Mouse (Mus musculus) liver, adult 2 months (tissue): Measurements from ENCODE around the gene Ubap2. TPM values are rescaled to one million over a fixed set of nuclear protein-coding genes. Genes with fewer than 3 reads are reported as not detected.
A peak's percentile ranks its signal among the peaks of the same experiment; 100 is the strongest.

ENCODE experiments used
- DNase-seq: peaks from one replicate; pipeline ENCODE4 v3.0.0-alpha.2; 2011; ENCODE audit warnings: low read depth, low spot score; ENCODE audit errors: extremely low read depth
- H3K27ac ChIP-seq: fragments of 200-500 bp; replicated peaks from 2 replicates; pipeline ENCODE4 v1.5.1; 2012; ENCODE audit warnings: low read depth, mild to moderate bottlenecking, control low read depth, inconsistent platforms, low read length; ENCODE audit not compliant: insufficient read depth
- H3K27me3 ChIP-seq: fragments of 200-500 bp; 2 replicates; pipeline ENCODE4 v1.6.1; 2012; ENCODE audit warnings: mild to moderate bottlenecking, moderate library complexity, low read length, inconsistent platforms; ENCODE audit not compliant: control insufficient read depth, insufficient read depth
- H3K36me3 ChIP-seq: fragments of 200-500 bp; 2 replicates; pipeline ENCODE4 v1.6.1; 2012; ENCODE audit warnings: low read length, inconsistent platforms; ENCODE audit not compliant: control insufficient read depth, insufficient read depth
- H3K4me1 ChIP-seq: fragments of 200-500 bp; 2 replicates; pipeline ENCODE4 v1.6.1; 2011; ENCODE audit warnings: low read length; ENCODE audit not compliant: control insufficient read depth, insufficient read depth
- H3K4me3 ChIP-seq: fragments of 200-500 bp; 2 replicates; pipeline ENCODE4 v1.5.1; 2011; ENCODE audit warnings: low read depth, mild to moderate bottlenecking, control low read depth, low read length, moderate library complexity; ENCODE audit not compliant: insufficient read depth
- H3K79me2 ChIP-seq: fragments of 200-500 bp; 2 replicates; pipeline ENCODE4 v1.6.1; 2012; ENCODE audit warnings: inconsistent platforms, mild to moderate bottlenecking, low read length, moderate library complexity; ENCODE audit not compliant: control insufficient read depth, insufficient read depth
- H3K9ac ChIP-seq: fragments of 200-500 bp; 2 replicates; pipeline ENCODE4 v1.6.1; 2012; ENCODE audit warnings: low read depth, mild to moderate bottlenecking, control low read depth, inconsistent platforms, low read length
- CTCF ChIP-seq: fragments of 200-500 bp; IDR thresholded peaks from 2 replicates; pipeline ENCODE4 v1.5.1; 2011; ENCODE audit warnings: low read depth, low read length, control low read depth
- POLR2A ChIP-seq: fragments of 200-500 bp; IDR thresholded peaks from 2 replicates; pipeline ENCODE4 v1.6.1; 2011; ENCODE audit warnings: low read length, control low read depth; ENCODE audit not compliant: insufficient read depth; ENCODE audit errors: extremely low read depth
- WGBS: fragments of 180-500 bp; shearing (Covaris S2); methylation state at CpG from one replicate; pipeline ENCODE4 v1.1.7; 2018; 5-methylcytosine and 5-hydroxymethylcytosine counted together
- polyA plus RNA-seq: library from polyadenylated mRNA; depleted of rRNA; stranded (reverse); fragments of >200 nt; gene quantifications from 2 replicates; pipeline ENCODE4 v1.2.3, GENCODE M21; 2012
- total RNA-seq: library from RNA; depleted of rRNA; stranded (reverse); fragments of >200 nt; gene quantifications from 2 replicates; pipeline ENCODE4 v1.2.3, GENCODE M21; 2014

Ubap2 gene
- total and polyA plus RNA-seq, 2 experiments, result 3.0 to 23.0 TPM

GRCm38 (mm10) chr4:41257752-41258151, 17.2 kb downstream of the Ubap2 start:
- no peak overlapping the region for H3K4me3 ChIP-seq
- DNase-seq, result no peak
- H3K27me3 ChIP-seq, result no peaks in the 10 kb centered on the region
- TF ChIP-seq POLR2A (no peak), CTCF (no peak)
- H3K79me2 ChIP-seq, result peaks cover 11% of the 10 kb centered on the region; the same call in 1 of the 2 replicates
- H3K36me3 ChIP-seq, result no peaks in the 10 kb centered on the region; the same call in 1 of the 2 replicates
- no peak overlapping the region for H3K9ac ChIP-seq
- no peak overlapping the region for H3K27ac ChIP-seq
- 96% methylated on average over 1 of the region's 1 CpGs for WGBS
- H3K4me1 ChIP-seq, result no peaks in the 10 kb centered on the region; the same call in 1 of the 2 replicates

DNA sequence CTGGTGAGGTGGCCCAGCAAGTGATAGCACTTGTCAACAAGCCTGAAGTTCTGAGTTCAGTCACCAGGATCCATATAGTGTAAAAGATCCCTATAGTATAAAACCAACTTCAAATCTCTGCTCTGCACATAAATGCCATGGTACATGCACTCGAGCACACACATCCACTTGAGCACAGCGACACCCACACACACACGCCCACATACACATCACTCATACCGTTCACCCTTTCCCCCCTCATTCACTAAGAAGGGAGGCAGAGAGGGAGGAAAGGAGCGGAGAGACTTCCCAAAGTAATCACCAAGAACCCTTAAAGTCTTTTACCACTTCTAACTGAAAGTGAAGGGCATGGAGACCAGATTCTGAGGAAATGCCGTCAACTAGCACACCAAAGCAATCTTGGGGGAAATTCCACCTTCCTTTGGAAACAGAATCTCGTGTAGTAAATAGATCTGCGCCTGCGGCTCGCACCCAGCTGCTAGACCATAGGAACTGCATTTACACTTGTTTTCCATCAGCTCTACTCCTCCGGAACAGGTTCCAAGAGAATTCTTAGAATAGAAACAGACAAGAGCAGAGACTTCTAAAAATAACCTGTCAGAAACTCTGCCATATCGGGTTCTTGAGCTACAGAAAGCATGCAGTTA, 19.3 kb downstream of the Ubap2 start:
- TF ChIP-seq POLR2A, result no peak
- TF ChIP-seq CTCF, result no peak
- H3K79me2 ChIP-seq, result peaks cover 7% of the 10 kb centered on the region; the same call in 1 of the 2 replicates
- no peak for DNase-seq
- no peaks in the 10 kb centered on the region for H3K27me3 ChIP-seq
- H3K27ac ChIP-seq, result no peak overlapping the region
- no peak overlapping the region for H3K9ac ChIP-seq
- H3K4me3 ChIP-seq, result no peak overlapping the region
- H3K36me3 ChIP-seq, result peaks cover 4% of the 10 kb centered on the region
- no peaks in the 10 kb centered on the region; the same call in 1 of the 2 replicates for H3K4me1 ChIP-seq
- 79% methylated on average over 12 of the region's 12 CpGs for WGBS

GRCm38 (mm10) chr4:41253756-41254155, 21.2 kb downstream of the Ubap2 start:
- 94% methylated on average over 2 of the region's 2 CpGs for WGBS
- Histone ChIP-seq H3K4me1 (no peaks in the 10 kb centered on the region; the same call in 1 of the 2 replicates), H3K27ac (no peak overlapping the region), H3K4me3 (no peak overlapping the region), H3K27me3 (no peaks in the 10 kb centered on the region), H3K79me2 (peaks cover 7% of the 10 kb centered on the region; the same call in 1 of the 2 replicates), H3K36me3 (peaks cover 17% of the 10 kb centered on the region), H3K9ac (no peak overlapping the region)
- no peak for DNase-seq
- TF ChIP-seq POLR2A (no peak), CTCF (no peak)

- Histone ChIP-seq H3K27ac (no peak overlapping the region), H3K4me1 (no peaks in the 10 kb centered on the region; the same call in 1 of the 2 replicates), H3K36me3 (peaks cover 27% of the 10 kb centered on the region), H3K9ac (no peak overlapping the region), H3K4me3 (no peak overlapping the region), H3K79me2 (peaks cover 7% of the 10 kb centered on the region; the same call in 1 of the 2 replicates), H3K27me3 (no peaks in the 10 kb centered on the region)
- TF ChIP-seq POLR2A (no peak), CTCF (peak; percentile 28; the same call in 1 of the 2 replicates)
- DNase-seq, result no peak
- 99% methylated on average over 2 of the region's 2 CpGs for WGBS
These were observed 29.5 kb downstream of the Ubap2 start for GRCm38 (mm10) chr4:41245408-41245807.

DNA sequence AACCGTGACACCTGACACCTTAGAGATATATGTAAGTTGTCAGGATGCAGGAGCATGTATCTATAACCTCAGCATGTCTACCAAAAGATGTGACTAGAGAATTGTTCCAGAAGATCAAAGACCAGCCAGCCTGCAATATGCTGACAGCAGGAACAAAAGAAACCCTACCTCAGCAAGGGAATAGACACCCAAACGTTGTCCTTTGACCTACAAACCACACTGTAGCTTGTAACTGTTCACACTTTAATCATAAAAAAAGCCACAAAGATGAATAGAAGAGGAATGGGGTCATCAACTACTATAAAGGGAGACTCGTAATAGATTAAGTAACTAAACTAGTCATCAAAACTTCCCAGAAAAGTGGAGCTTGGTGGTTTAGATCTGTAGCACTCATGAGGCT, 34.0 kb downstream of the Ubap2 start:
- H3K27me3 ChIP-seq, result no peaks in the 10 kb centered on the region
- 74% methylated on average over 3 of the region's 3 CpGs for WGBS
- no peaks in the 10 kb centered on the region for H3K79me2 ChIP-seq
- peaks cover 3% of the 10 kb centered on the region; the same call in 1 of the 2 replicates for H3K36me3 ChIP-seq
- DNase-seq, result no peak
- no peak for TF ChIP-seq POLR2A
- TF ChIP-seq CTCF, result no peak
- no peak overlapping the region for H3K4me3 ChIP-seq
- no peak overlapping the region for H3K27ac ChIP-seq
- no peaks in the 10 kb centered on the region for H3K4me1 ChIP-seq
- H3K9ac ChIP-seq, result no peak overlapping the region

DNA sequence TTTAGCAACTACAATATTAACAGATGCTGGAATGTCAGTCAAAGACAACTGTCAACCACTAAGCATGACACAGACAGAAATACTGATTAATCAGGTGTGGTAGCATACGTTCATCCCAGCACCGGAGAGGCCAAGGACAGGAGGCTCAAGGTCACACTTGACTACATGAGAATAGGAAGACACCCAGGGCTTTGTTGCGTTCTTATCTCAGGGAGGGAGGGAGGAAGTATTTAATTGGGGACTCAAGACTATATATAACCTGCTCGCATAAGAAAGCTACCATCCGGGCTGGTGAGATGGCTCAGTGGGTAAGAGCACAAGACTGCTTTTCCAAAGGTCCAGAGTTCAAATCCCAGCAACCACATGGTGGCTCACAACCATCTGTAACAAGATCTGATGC, 39.3 kb downstream of the Ubap2 start:
- no peak overlapping the region for H3K4me3 ChIP-seq
- WGBS, result 86% methylated on average over 5 of the region's 5 CpGs

More for the DNA sequence above, 39.3 kb downstream of the Ubap2 start:
- H3K27me3 ChIP-seq, result no peaks in the 10 kb centered on the region
- H3K79me2 ChIP-seq, result no peaks in the 10 kb centered on the region
- no peak for TF ChIP-seq CTCF
- no peak for TF ChIP-seq POLR2A
- no peak overlapping the region for H3K27ac ChIP-seq
- H3K36me3 ChIP-seq, result peaks cover 20% of the 10 kb centered on the region
- DNase-seq, result no peak
- H3K9ac ChIP-seq, result no peak overlapping the region
- no peaks in the 10 kb centered on the region for H3K4me1 ChIP-seq
